9 mouse cellular contexts compared by ENCODE assay signal in genomic region chr8:89037536-89038236, GRCm38 (mm10). TPM values are rescaled to one million over a fixed set of nuclear protein-coding genes. Genes with fewer than 3 reads are reported as not detected.
DNase-seq lines count a peak whose midpoint lies in the region; ATAC-seq lines count a peak whose summit lies in the region.
"Had no signal": no experiment of that assay in that cellular context is flagged by ENCODE, and none has a peak within 500 bp of the region (broad histone marks: within the 10 kb centered on the region; RNA-seq: fewer than 3 reads in every experiment).

No protein-coding gene starts in this region.

- H3K4me2 ChIP-seq in heart, embryonic 14.5 days (ENCODE audit: low read length), result peak overlapping the region; percentile 97
- H3K4me2 ChIP-seq in embryonic facial prominence, embryonic 14.5 days (ENCODE audit: low read depth, low read length), result no peak overlapping the region
- H3K4me2 ChIP-seq in midbrain, embryonic 14.5 days (ENCODE audit: low read length), result peak overlapping the region; percentile 81

- DNase-seq in heart, adult 8-10 months (ENCODE audit: low spot score), result no peak
- DNase-seq in embryonic facial prominence, embryonic 14.5 days (ENCODE audit: low spot score), result peak; percentile 54
- peak; percentile 72 to 83 for DNase-seq in kidney, adult 8-10 months
- peak; percentile 60 for DNase-seq in midbrain, embryonic 14.5 days
- no peak for DNase-seq in frontal cortex, postnatal 14 days (ENCODE audit: low spot score in 2 of 2)
- no peak for DNase-seq in lung, postnatal 36 days
- DNase-seq: adrenal gland, adult 8-10 months had no signal

- no peaks in the 10 kb centered on the region for H3K9me3 ChIP-seq in heart, embryonic 14.5 days (ENCODE audit: control insufficient read depth, low read length)
- H3K9me3 ChIP-seq in embryonic facial prominence, embryonic 14.5 days (ENCODE audit: control insufficient read depth, low read length), result no peaks in the 10 kb centered on the region
- H3K9me3 ChIP-seq in midbrain, embryonic 14.5 days (ENCODE audit: control insufficient read depth, low read length), result no peaks in the 10 kb centered on the region

- no peaks in the 10 kb centered on the region for H3K36me3 ChIP-seq in heart, embryonic 14.5 days (ENCODE audit: control insufficient read depth, insufficient read depth, low read length)
- H3K36me3 ChIP-seq in embryonic facial prominence, embryonic 14.5 days (ENCODE audit: control insufficient read depth, insufficient read depth, low read length), result no peaks in the 10 kb centered on the region
- H3K36me3 ChIP-seq in midbrain, embryonic 14.5 days (ENCODE audit: control insufficient read depth, insufficient read depth, low read length), result no peaks in the 10 kb centered on the region

- H3K4me3 ChIP-seq in heart, embryonic 14.5 days (ENCODE audit: control insufficient read depth in 1 of 2, insufficient read depth in 1 of 2, low read depth in 1 of 2, low read length in 2 of 2), result 0 out of 4 replicates have a peak overlapping the region, but pooled peaks have one; percentile 0 to 5
- H3K4me3 ChIP-seq in embryonic facial prominence, embryonic 14.5 days (ENCODE audit: low read depth, low read length), result no peak overlapping the region
- peak overlapping the region; percentile 15; the same call in 1 of the 2 replicates for H3K4me3 ChIP-seq in midbrain, embryonic 14.5 days (replicated peaks; ENCODE audit: low read depth, low read length)

- ATAC-seq in heart, embryonic 14.5 days (ENCODE audit: insufficient number of reproducible peaks, insufficient read depth, low FRiP score, low read depth), result no peak
- no peak for ATAC-seq in embryonic facial prominence, embryonic 14.5 days (ENCODE audit: low read depth)
- no peak for ATAC-seq in midbrain, embryonic 14.5 days (ENCODE audit: low FRiP score, low TSS enrichment)
- ATAC-seq in erythroid progenitor cell, adult 5-6 weeks (replicated peaks; ENCODE audit: low FRiP score, poor library complexity, severe bottlenecking), result no peak

- H3K27ac ChIP-seq in heart, embryonic 14.5 days (replicated peaks in 1 of 2; ENCODE audit: control insufficient read depth in 1 of 2, insufficient read depth in 1 of 2, low read depth in 2 of 2, low read length in 2 of 2), result peak overlapping the region; percentile 14 to 42; a peak in 2 of 4 replicates
- H3K27ac ChIP-seq in embryonic facial prominence, embryonic 14.5 days (replicated peaks; ENCODE audit: low read depth, low read length), result no peak overlapping the region
- H3K27ac ChIP-seq in midbrain, embryonic 14.5 days (replicated peaks; ENCODE audit: low read depth, low read length), result peak overlapping the region; percentile 33

- peaks cover 5% of the 10 kb centered on the region; the same call in 1 of the 2 replicates for H3K27me3 ChIP-seq in heart, embryonic 14.5 days (ENCODE audit: control insufficient read depth, insufficient read depth, low read length)
- H3K27me3 ChIP-seq in embryonic facial prominence, embryonic 14.5 days (replicated peaks; ENCODE audit: control insufficient read depth, insufficient read depth, low read length), result peaks cover 73% of the 10 kb centered on the region
- peaks cover 25% of the 10 kb centered on the region; the same call in 1 of the 2 replicates for H3K27me3 ChIP-seq in midbrain, embryonic 14.5 days (ENCODE audit: control insufficient read depth, insufficient read depth, low read length)

- H3K9ac ChIP-seq in heart, embryonic 14.5 days (ENCODE audit: low read length), result peak overlapping the region; percentile 28; the same call in 1 of the 2 replicates
- no peak overlapping the region for H3K9ac ChIP-seq in embryonic facial prominence, embryonic 14.5 days (ENCODE audit: low read depth, low read length)
- peak overlapping the region; percentile 3; the same call in 1 of the 2 replicates for H3K9ac ChIP-seq in midbrain, embryonic 14.5 days (replicated peaks; ENCODE audit: low read length)

- H3K4me1 ChIP-seq in heart, embryonic 14.5 days (ENCODE audit: control insufficient read depth in 2 of 2, insufficient read depth in 2 of 2, low read length in 2 of 2), result peaks cover 0 to 3% of the 10 kb centered on the region in 2 experiments; a peak in 1 of 4 replicates
- no peaks in the 10 kb centered on the region for H3K4me1 ChIP-seq in embryonic facial prominence, embryonic 14.5 days (ENCODE audit: control insufficient read depth, insufficient read depth, low read length)
- peaks cover 13% of the 10 kb centered on the region for H3K4me1 ChIP-seq in midbrain, embryonic 14.5 days (ENCODE audit: control insufficient read depth, insufficient read depth, low read length)

- WGBS in heart, embryonic 14.5 days, result 16% methylated on average over 9 of the region's 9 CpGs
- 13% methylated on average over 9 of the region's 9 CpGs for WGBS in embryonic facial prominence, embryonic 14.5 days
- WGBS in midbrain, embryonic 14.5 days, result 9% methylated on average over 9 of the region's 9 CpGs

RNA-seq across cellular contexts. Expression of gene Sall1, which starts 6.3 kb away (rescaled TPM):
- polyA plus RNA-seq in heart, embryonic 14.5 days (2014; fragmentation: Nextera tagmentation; extraction: Ambion mirVana), result 4.7 and 5.1 TPM in 2 replicates
- 1 to 10 TPM in 3 of 4 experiments, under 1 TPM in 1; 0.92 to 1.4 (median 1.2) TPM for total RNA-seq in heart, adult 8-10 months (2022)
- polyA plus RNA-seq in embryonic facial prominence, embryonic 14.5 days (2014; fragmentation: Nextera tagmentation; extraction: Ambion mirVana), result 1.2 and 1.3 TPM in 2 replicates
- polyA plus RNA-seq in midbrain, embryonic 14.5 days (2014; fragmentation: Nextera tagmentation; extraction: Ambion mirVana), result 7.7 and 9.2 TPM in 2 replicates
- not detected in 2 replicates for total RNA-seq in erythroid progenitor cell, adult 5-6 weeks (2015; ENCODE audit: low replicate concordance)
- total RNA-seq in erythroid progenitor cell, adult 5-6 weeks (2017; ENCODE audit: low replicate concordance), result not detected in 2 replicates

Comparison
In these comparisons a context has a peak if more than half of its experiments do, and no peak if none do; other contexts are left out.
1. DNase-seq: peak in embryonic facial prominence, embryonic 14.5 days (single experiment), kidney, adult 8-10 months (2 of 2) and midbrain, embryonic 14.5 days (single experiment); none in heart, adult 8-10 months (single experiment), frontal cortex, postnatal 14 days (0 of 2) and lung, postnatal 36 days (single experiment).